Mouse (Mus musculus): ENCODE measurements around the gene Sfxn3. TPM values are rescaled to one million over a fixed set of nuclear protein-coding genes. Genes with fewer than 3 reads are reported as not detected.

Gene Sfxn3
- polyA plus RNA-seq (2012; rRNA removed) = 83.3 and 93.1 TPM in 2 replicates

GRCm38 (mm10) chr19:45047417-45047934 is at the start of gene Sfxn3:
TSS of gene Sfxn3 (plus strand) at chr19:45047503.
- peak; percentile 95 for DNase-seq (ENCODE audit: low read depth)
- peak; percentile 72 for TF ChIP-seq CTCF (IDR thresholded peaks at IDR 0.05; ENCODE audit: borderline replicate concordance, extremely low read depth, insufficient read depth, insufficient read length)
- TF ChIP-seq POLR2A (IDR thresholded peaks at IDR 0.05; ENCODE audit: borderline replicate concordance, extremely low read depth, insufficient read depth, insufficient read length, poor library complexity, severe bottlenecking) = peak; percentile 50; the same call in 1 of the 2 replicates

- TF ChIP-seq CTCF (IDR thresholded peaks at IDR 0.05; ENCODE audit: borderline replicate concordance, extremely low read depth, insufficient read depth, insufficient read length) (no peak), POLR2A (IDR thresholded peaks at IDR 0.05; ENCODE audit: borderline replicate concordance, extremely low read depth, insufficient read depth, insufficient read length, poor library complexity, severe bottlenecking) (no peak)
- DNase-seq (ENCODE audit: low read depth) = no peak
Measured at GRCm38 (mm10) chr19:44997786-44998185, 49.5 kb upstream of the Sfxn3 start.

GRCm38 (mm10) chr19:44999647-45000046 is 47.7 kb upstream of the Sfxn3 start:
- no peak for DNase-seq (ENCODE audit: low read depth)
- TF ChIP-seq CTCF (IDR thresholded peaks at IDR 0.05; ENCODE audit: borderline replicate concordance, extremely low read depth, insufficient read depth, insufficient read length) (no peak), POLR2A (IDR thresholded peaks at IDR 0.05; ENCODE audit: borderline replicate concordance, extremely low read depth, insufficient read depth, insufficient read length, poor library complexity, severe bottlenecking) (no peak)

GRCm38 (mm10) chr19:45002301-45002700 is 45.0 kb upstream of the Sfxn3 start:
- no peak for TF ChIP-seq POLR2A (IDR thresholded peaks at IDR 0.05; ENCODE audit: borderline replicate concordance, extremely low read depth, insufficient read depth, insufficient read length, poor library complexity, severe bottlenecking)
- TF ChIP-seq CTCF (IDR thresholded peaks at IDR 0.05; ENCODE audit: borderline replicate concordance, extremely low read depth, insufficient read depth, insufficient read length) = peak; percentile 25; the same call in 1 of the 2 replicates

GRCm38 (mm10) chr19:45003740-45004516 is 43.4 kb upstream of the Sfxn3 start:
- TF ChIP-seq CTCF (IDR thresholded peaks at IDR 0.05; ENCODE audit: borderline replicate concordance, extremely low read depth, insufficient read depth, insufficient read length) (no peak), POLR2A (IDR thresholded peaks at IDR 0.05; ENCODE audit: borderline replicate concordance, extremely low read depth, insufficient read depth, insufficient read length, poor library complexity, severe bottlenecking) (no peak)

More at GRCm38 (mm10) chr19:45002301-45002700, 45.0 kb upstream of the Sfxn3 start:
- DNase-seq (ENCODE audit: low read depth) = no peak

GRCm38 (mm10) chr19:45005444-45005843 is 41.9 kb upstream of the Sfxn3 start, which contains the start of gene Twnk:
TSS of gene Twnk (plus strand) at chr19:45005663.
- DNase-seq (ENCODE audit: low read depth) = peak; percentile 23
- TF ChIP-seq CTCF (IDR thresholded peaks at IDR 0.05; ENCODE audit: borderline replicate concordance, extremely low read depth, insufficient read depth, insufficient read length) = no peak
- TF ChIP-seq POLR2A (IDR thresholded peaks at IDR 0.05; ENCODE audit: borderline replicate concordance, extremely low read depth, insufficient read depth, insufficient read length, poor library complexity, severe bottlenecking) = no peak

More at GRCm38 (mm10) chr19:45003740-45004516, 43.4 kb upstream of the Sfxn3 start:
- DNase-seq (ENCODE audit: low read depth) = no peak

GRCm38 (mm10) chr19:45005957-45006712 is 41.2 kb upstream of the Sfxn3 start, which contains the start of gene Mrpl43:
TSS of gene Mrpl43 (minus strand) at chr19:45006442.
- TF ChIP-seq CTCF (IDR thresholded peaks at IDR 0.05; ENCODE audit: borderline replicate concordance, extremely low read depth, insufficient read depth, insufficient read length) = no peak
- peak; percentile 95 for DNase-seq (ENCODE audit: low read depth)

- TF ChIP-seq CTCF (IDR thresholded peaks at IDR 0.05; ENCODE audit: borderline replicate concordance, extremely low read depth, insufficient read depth, insufficient read length) (no peak), POLR2A (IDR thresholded peaks at IDR 0.05; ENCODE audit: borderline replicate concordance, extremely low read depth, insufficient read depth, insufficient read length, poor library complexity, severe bottlenecking) (no peak)
- DNase-seq (ENCODE audit: low read depth) = no peak
Measured at GRCm38 (mm10) chr19:45007021-45007420, 40.3 kb upstream of the Sfxn3 start.

- no peak for DNase-seq (ENCODE audit: low read depth)
- TF ChIP-seq CTCF (IDR thresholded peaks at IDR 0.05; ENCODE audit: borderline replicate concordance, extremely low read depth, insufficient read depth, insufficient read length) (no peak), POLR2A (IDR thresholded peaks at IDR 0.05; ENCODE audit: borderline replicate concordance, extremely low read depth, insufficient read depth, insufficient read length, poor library complexity, severe bottlenecking) (no peak)
Measured at GRCm38 (mm10) chr19:45007425-45008191, 39.7 kb upstream of the Sfxn3 start.

GRCm38 (mm10) chr19:45010646-45011045 is 36.7 kb upstream of the Sfxn3 start:
- TF ChIP-seq CTCF (IDR thresholded peaks at IDR 0.05; ENCODE audit: borderline replicate concordance, extremely low read depth, insufficient read depth, insufficient read length) = no peak
- TF ChIP-seq POLR2A (IDR thresholded peaks at IDR 0.05; ENCODE audit: borderline replicate concordance, extremely low read depth, insufficient read depth, insufficient read length, poor library complexity, severe bottlenecking) = no peak
- DNase-seq (ENCODE audit: low read depth) = no peak

Measured in brain, embryonic 14.5 days (tissue).